Mouse (Mus musculus) erythroblast, embryonic 14.5 days (primary cell): Measurements from ENCODE around the gene Tbcel. TPM values are rescaled to one million over a fixed set of nuclear protein-coding genes. Genes with fewer than 3 reads are reported as not detected.
A peak's percentile ranks its signal among the peaks of the same experiment; 100 is the strongest.

Experiments used
- H3K27me3 ChIP-seq: 2 replicates; pipeline ENCODE4 v1.6.1; 2012; ENCODE audit warnings: inconsistent platforms; ENCODE audit not compliant: control insufficient read depth
- H3K36me3 ChIP-seq: 2 replicates; pipeline ENCODE4 v1.6.1; 2012; ENCODE audit warnings: mild to moderate bottlenecking, inconsistent platforms; ENCODE audit not compliant: control insufficient read depth
- H3K4me1 ChIP-seq: 2 replicates; pipeline ENCODE4 v1.6.1; 2012; ENCODE audit warnings: inconsistent platforms; ENCODE audit not compliant: control insufficient read depth
- H3K4me3 ChIP-seq: replicated peaks from 2 replicates; pipeline ENCODE3; 2012; ENCODE audit warnings: moderate library complexity, mild to moderate bottlenecking, inconsistent platforms
- H3K9me3 ChIP-seq: 2 replicates; pipeline ENCODE4 v1.6.1; 2012; ENCODE audit warnings: low read length, inconsistent platforms, mixed read lengths; ENCODE audit not compliant: control insufficient read depth
- GATA1 ChIP-seq: IDR thresholded peaks from 2 replicates; pipeline ENCODE4 v1.6.1; 2012; ENCODE audit warnings: low read length, inconsistent platforms, mixed read lengths
- TAL1 ChIP-seq: IDR thresholded peaks from 3 replicates; pipeline ENCODE4 v1.6.1; 2012; ENCODE audit warnings: low read length, inconsistent platforms, mixed read lengths
- polyA plus RNA-seq: library from polyadenylated mRNA; stranded (reverse); fragments of >175 nt; gene quantifications from 2 replicates; pipeline ENCODE4 v1.2.3, GENCODE M21; 2012

Gene Tbcel
- polyA plus RNA-seq, 1 experiment = 3.1 TPM

GRCm38 (mm10) chr9:42460353-42460752 is 47.3 kb downstream of the Tbcel start:
- H3K4me1 ChIP-seq = peaks cover 78% of the 10 kb centered on the region
- TF ChIP-seq TAL1 = no peak
- no peak for TF ChIP-seq GATA1

DNA sequence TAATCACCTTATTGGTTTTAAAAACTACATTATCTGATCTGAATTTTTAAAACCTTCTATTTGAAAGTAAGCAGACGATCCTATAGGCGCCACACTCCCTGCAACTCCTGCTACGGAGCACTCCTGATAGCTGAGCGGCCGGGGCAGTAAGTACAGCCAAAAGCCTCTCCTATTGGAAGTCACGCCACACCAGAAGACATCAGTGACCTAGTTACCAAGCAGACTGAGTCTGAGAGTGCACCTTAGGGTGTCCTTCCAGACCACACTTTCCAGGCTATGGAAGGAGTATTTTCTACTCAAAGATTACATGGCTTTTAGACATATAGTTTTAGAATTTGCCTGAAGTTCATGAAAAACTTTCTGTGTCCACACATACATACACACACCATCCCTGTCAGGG is 47.9 kb downstream of the Tbcel start:
- TF ChIP-seq GATA1 = no peak
- no peak for TF ChIP-seq TAL1
- Histone ChIP-seq H3K27me3 (no peaks in the 10 kb centered on the region), H3K36me3 (peaks cover 63% of the 10 kb centered on the region), H3K9me3 (no peaks in the 10 kb centered on the region), H3K4me1 (peaks cover 77% of the 10 kb centered on the region), H3K4me3 (peak overlapping the region; percentile 64)

More at GRCm38 (mm10) chr9:42460353-42460752, 47.3 kb downstream of the Tbcel start:
- Histone ChIP-seq H3K9me3 (no peaks in the 10 kb centered on the region), H3K4me3 (peak overlapping the region; percentile 64), H3K36me3 (peaks cover 57% of the 10 kb centered on the region), H3K27me3 (no peaks in the 10 kb centered on the region)

DNA sequence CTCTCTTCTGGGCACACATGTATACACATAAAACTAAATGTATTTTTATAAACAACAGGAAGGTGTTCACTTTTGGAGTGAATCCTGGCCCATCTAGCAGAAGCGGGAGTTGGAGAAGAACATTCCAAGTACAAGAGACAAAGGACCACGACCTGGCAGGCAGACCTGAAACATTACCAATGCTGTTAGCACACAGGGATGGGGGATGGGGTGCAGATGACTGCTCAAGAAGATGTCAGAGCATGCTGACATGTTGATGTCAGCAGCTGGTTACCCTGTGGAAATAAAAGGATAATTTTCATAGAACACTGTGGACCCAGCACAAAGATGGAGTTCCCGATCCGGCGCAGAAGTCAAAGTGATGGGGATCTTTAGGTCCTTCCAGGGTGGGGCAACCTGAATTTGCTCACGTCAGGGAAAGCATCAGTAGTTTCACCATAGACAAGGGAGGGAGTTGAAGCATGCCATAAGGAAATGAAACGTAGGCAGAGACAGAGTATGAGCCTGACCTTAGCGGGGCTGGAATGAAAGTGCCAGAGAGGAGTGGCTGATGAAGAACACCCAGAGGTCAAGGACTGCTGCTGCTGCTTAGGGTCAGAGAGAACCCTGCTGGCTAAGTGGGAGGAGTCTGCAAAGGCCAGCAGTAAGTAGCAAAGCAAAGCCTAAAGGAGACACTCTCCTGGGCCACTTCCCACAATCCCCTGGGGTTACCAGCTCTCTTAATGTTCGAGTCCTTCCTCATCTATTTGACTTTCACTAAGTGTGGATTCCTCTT is 48.7 kb downstream of the Tbcel start:
- TF ChIP-seq TAL1 (no peak), GATA1 (no peak)
- Histone ChIP-seq H3K4me3 (peak overlapping the region; percentile 64), H3K27me3 (no peaks in the 10 kb centered on the region), H3K9me3 (no peaks in the 10 kb centered on the region), H3K36me3 (peaks cover 65% of the 10 kb centered on the region), H3K4me1 (peaks cover 75% of the 10 kb centered on the region)

DNA sequence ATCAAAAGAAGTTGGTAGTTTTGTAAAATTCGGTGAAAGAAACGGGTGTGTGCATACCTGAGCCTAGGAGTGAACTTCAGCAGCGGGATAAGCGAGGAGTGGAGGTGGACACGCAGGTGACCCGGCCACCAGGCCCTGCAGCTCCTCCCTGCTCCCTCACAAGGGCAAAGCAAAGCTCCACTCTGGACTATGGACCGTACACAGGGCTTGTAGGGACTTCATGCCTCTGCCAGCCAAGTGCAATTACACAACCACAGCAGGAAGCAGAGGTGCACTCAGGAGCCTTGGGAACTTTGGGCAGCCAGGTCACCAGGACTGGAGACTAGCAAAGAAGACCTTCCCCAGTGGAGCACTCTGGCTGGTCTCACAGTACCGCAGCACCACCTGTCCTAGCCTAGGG is 50.1 kb downstream of the Tbcel start:
- Histone ChIP-seq H3K36me3 (peaks cover 80% of the 10 kb centered on the region), H3K4me3 (no peak overlapping the region), H3K4me1 (peaks cover 75% of the 10 kb centered on the region), H3K9me3 (no peaks in the 10 kb centered on the region), H3K27me3 (no peaks in the 10 kb centered on the region)
- TF ChIP-seq TAL1 = no peak
- no peak for TF ChIP-seq GATA1

- no peak overlapping the region for H3K4me3 ChIP-seq
- H3K9me3 ChIP-seq = no peaks in the 10 kb centered on the region
- H3K4me1 ChIP-seq = peaks cover 44% of the 10 kb centered on the region
- no peaks in the 10 kb centered on the region for H3K27me3 ChIP-seq
- H3K36me3 ChIP-seq = peaks cover 95% of the 10 kb centered on the region
- no peak for TF ChIP-seq GATA1
- no peak for TF ChIP-seq TAL1
These were observed 53.2 kb downstream of the Tbcel start for GRCm38 (mm10) chr9:42454364-42454763.

GRCm38 (mm10) chr9:42449043-42449442 is 58.6 kb downstream of the Tbcel start:
- H3K4me3 ChIP-seq = no peak overlapping the region
- H3K9me3 ChIP-seq = no peaks in the 10 kb centered on the region
- H3K4me1 ChIP-seq = peaks cover 18% of the 10 kb centered on the region
- H3K36me3 ChIP-seq = peaks cover 95% of the 10 kb centered on the region
- no peak for TF ChIP-seq GATA1
- no peak for TF ChIP-seq TAL1
- H3K27me3 ChIP-seq = no peaks in the 10 kb centered on the region

DNA sequence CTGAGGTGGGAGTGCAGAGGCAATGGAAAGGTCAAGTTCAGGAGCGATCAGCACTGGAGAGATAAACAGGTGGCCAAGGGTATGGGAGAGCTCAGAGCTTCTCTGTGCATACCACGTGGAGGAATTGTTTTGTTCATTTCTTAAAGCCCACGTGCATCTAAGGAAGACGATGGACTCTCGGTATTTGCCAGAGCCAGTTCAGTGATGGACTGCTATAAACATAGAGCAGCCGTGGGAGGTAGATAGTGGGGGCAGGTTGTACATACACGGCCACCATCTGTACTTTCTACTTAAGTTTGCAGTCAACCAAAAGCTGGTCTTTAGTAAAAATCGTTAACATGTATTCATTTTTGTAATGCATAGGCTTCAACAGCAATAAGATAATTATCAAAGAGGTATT is 65.5 kb downstream of the Tbcel start:
- TF ChIP-seq TAL1 (no peak), GATA1 (no peak)
- Histone ChIP-seq H3K27me3 (no peaks in the 10 kb centered on the region), H3K9me3 (no peaks in the 10 kb centered on the region), H3K4me1 (peaks cover 15% of the 10 kb centered on the region), H3K36me3 (peaks cover 98% of the 10 kb centered on the region), H3K4me3 (no peak overlapping the region)

DNA sequence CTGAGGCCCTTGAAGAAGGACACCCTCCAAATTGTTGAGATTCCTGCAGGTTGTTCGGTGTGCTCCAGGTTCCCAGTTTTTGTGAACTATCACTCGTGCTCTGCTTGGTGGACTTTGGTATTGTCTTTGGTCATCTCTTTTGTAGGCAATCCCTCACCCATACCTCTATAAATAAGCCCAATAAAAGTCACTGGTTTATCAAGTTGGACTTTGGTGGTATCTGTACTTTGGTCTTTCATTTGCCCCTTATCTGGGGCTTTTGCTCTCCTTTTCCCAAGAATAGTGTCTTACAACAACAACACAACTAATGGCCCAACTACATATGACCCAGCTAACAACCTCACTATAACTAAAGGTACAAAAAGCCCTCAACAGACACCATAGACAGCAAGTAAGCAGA is 66.4 kb downstream of the Tbcel start:
- Histone ChIP-seq H3K4me3 (no peak overlapping the region), H3K9me3 (no peaks in the 10 kb centered on the region), H3K27me3 (no peaks in the 10 kb centered on the region), H3K4me1 (peaks cover 23% of the 10 kb centered on the region), H3K36me3 (peaks cover 99% of the 10 kb centered on the region)
- TF ChIP-seq TAL1 (no peak), GATA1 (no peak)

GRCm38 (mm10) chr9:42439446-42439845 is 68.2 kb downstream of the Tbcel start:
- H3K4me3 ChIP-seq = no peak overlapping the region
- H3K9me3 ChIP-seq = no peaks in the 10 kb centered on the region
- no peak for TF ChIP-seq TAL1
- TF ChIP-seq GATA1 = no peak
- H3K36me3 ChIP-seq = peaks cover 99% of the 10 kb centered on the region
- H3K4me1 ChIP-seq = peaks cover 32% of the 10 kb centered on the region
- no peaks in the 10 kb centered on the region for H3K27me3 ChIP-seq

DNA sequence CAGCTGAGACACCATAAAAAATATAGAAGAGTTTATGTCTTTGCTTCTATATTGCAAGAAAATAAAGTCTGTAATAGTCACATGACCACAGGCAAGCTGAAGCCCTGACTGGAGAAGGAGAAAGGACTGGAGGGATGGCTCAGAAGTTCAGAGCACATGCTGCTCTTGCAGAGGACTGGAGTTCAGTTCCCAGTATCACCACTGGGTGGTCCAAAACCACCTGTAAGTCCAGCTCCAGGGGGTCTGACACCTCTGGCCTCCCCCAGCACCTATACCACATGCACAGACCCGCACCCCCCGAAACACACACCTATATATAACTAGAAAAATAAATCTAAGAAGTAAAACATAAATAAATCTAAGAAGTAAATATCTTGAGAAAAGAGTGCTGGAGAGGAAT is 75.5 kb downstream of the Tbcel start:
- H3K4me3 ChIP-seq = no peak overlapping the region
- H3K27me3 ChIP-seq = no peaks in the 10 kb centered on the region
- TF ChIP-seq GATA1 = no peak
- no peak for TF ChIP-seq TAL1
- H3K36me3 ChIP-seq = peaks cover 98% of the 10 kb centered on the region
- H3K9me3 ChIP-seq = no peaks in the 10 kb centered on the region
- H3K4me1 ChIP-seq = peaks cover 21% of the 10 kb centered on the region
